In genomic region chr11:88585171-88585632, GRCm38 (mm10) we compare ENCODE assay signal across 8 mouse cellular contexts.
DNase-seq lines count a peak whose midpoint lies in the region; ATAC-seq and TF ChIP-seq lines count a peak whose summit lies in the region.

No protein-coding gene starts in this region.

- H3K4me2 ChIP-seq in hindbrain, embryonic 12.5 days (replicated peaks): peak overlapping the region; percentile 41
- H3K4me2 ChIP-seq in myocyte (ENCODE audit: low read depth): peak overlapping the region; percentile 15

- 2% methylated on average over 10 of the region's 10 CpGs for WGBS in forebrain, embryonic 10.5 days
- WGBS in hindbrain, embryonic 12.5 days: 5% methylated on average over 10 of the region's 10 CpGs

- H3K9me3 ChIP-seq in forebrain, embryonic 10.5 days: no peaks in the 10 kb centered on the region
- H3K9me3 ChIP-seq in hindbrain, embryonic 12.5 days (replicated peaks): no peaks in the 10 kb centered on the region

- TF ChIP-seq POLR2A in myocyte (IDR thresholded peaks at IDR 0.05; ENCODE audit: insufficient read length, low read depth): no peak

- peak; percentile 67 for ATAC-seq in hindbrain, embryonic 12.5 days (ENCODE audit: low FRiP score)

- peak; percentile 38 to 43 for DNase-seq in left cerebral cortex, adult 9 months (ENCODE audit: low spot score in 2 of 2)
- no peak for DNase-seq in left cerebral cortex, adult 18-20 months (ENCODE audit: low spot score in 2 of 2)
- DNase-seq in forebrain, embryonic 10.5 days (ENCODE audit: extremely low spot score, low spot score): peak; percentile 91
- no peak for DNase-seq in ovary, postnatal 36 days (ENCODE audit: low spot score)
- DNase-seq in adrenal gland, postnatal 4 days (ENCODE audit: low spot score in 2 of 2): no peak
- DNase-seq in spleen, postnatal 10 days (ENCODE audit: low spot score in 2 of 2): no peak

- H3K4me3 ChIP-seq in forebrain, embryonic 10.5 days: peak overlapping the region; percentile 24
- no peak overlapping the region for H3K4me3 ChIP-seq in hindbrain, embryonic 12.5 days
- no peak overlapping the region for H3K4me3 ChIP-seq in myocyte

- H3K27me3 ChIP-seq in forebrain, embryonic 10.5 days (ENCODE audit: poor library complexity, severe bottlenecking): no peaks in the 10 kb centered on the region
- no peaks in the 10 kb centered on the region for H3K27me3 ChIP-seq in hindbrain, embryonic 12.5 days
- H3K27me3 ChIP-seq in myocyte (ENCODE audit: control insufficient read depth, insufficient read depth, insufficient read length): no peaks in the 10 kb centered on the region

- peaks cover 33% of the 10 kb centered on the region for H3K36me3 ChIP-seq in forebrain, embryonic 10.5 days (replicated peaks)
- peaks cover 8% of the 10 kb centered on the region for H3K36me3 ChIP-seq in hindbrain, embryonic 12.5 days
- peaks cover 4% of the 10 kb centered on the region for H3K36me3 ChIP-seq in myocyte (ENCODE audit: control insufficient read depth, insufficient read depth)

- peaks cover 43% of the 10 kb centered on the region for H3K79me2 ChIP-seq in myocyte (ENCODE audit: control insufficient read depth, insufficient read depth)

- H3K4me1 ChIP-seq in forebrain, embryonic 10.5 days: peaks cover 100% of the 10 kb centered on the region
- peaks cover 95% of the 10 kb centered on the region for H3K4me1 ChIP-seq in hindbrain, embryonic 12.5 days

- H3K27ac ChIP-seq in forebrain, embryonic 10.5 days: peak overlapping the region; percentile 91
- peak overlapping the region; percentile 93 for H3K27ac ChIP-seq in hindbrain, embryonic 12.5 days

- no peak overlapping the region for H3ac ChIP-seq in myocyte (ENCODE audit: control insufficient read depth, insufficient read length)

- H3K9ac ChIP-seq in hindbrain, embryonic 12.5 days: peak overlapping the region; percentile 50; the same call in 1 of the 2 replicates

TF ChIP-seq in myocyte, 11 proteins besides CTCF, POLR2A, EP300 and RAD21:
- peak in 1 of 3 experiments; percentile 76 for TF ChIP-seq MYOG (IDR thresholded peaks at IDR 0.05; ENCODE audit: control insufficient read depth in 1 of 3, insufficient read depth in 1 of 3, insufficient read length in 2 of 3, low read depth in 2 of 3)
- TF ChIP-seq MYOD1 (IDR thresholded peaks at IDR 0.05; ENCODE audit: control insufficient read depth in 1 of 3, insufficient read length in 2 of 3, low read depth in 2 of 3): peak in 1 of 3 experiments; percentile 65
- no peak for TF ChIP-seq E2F4 (IDR thresholded peaks at IDR 0.05; ENCODE audit: insufficient read depth)
- no peak for TF ChIP-seq MAX (IDR thresholded peaks at IDR 0.05; ENCODE audit: low read depth)
TF ChIP-seq in myocyte: peak in this region for 2.

Comparison
In these comparisons a context has a peak if more than half of its experiments do, and no peak if none do; other contexts are left out.
1. DNase-seq: peak in left cerebral cortex, adult 9 months (2 of 2) and forebrain, embryonic 10.5 days (single experiment); none in left cerebral cortex, adult 18-20 months (0 of 2), ovary, postnatal 36 days (single experiment), adrenal gland, postnatal 4 days (0 of 2) and spleen, postnatal 10 days (0 of 2).